Comparison of ENCODE assay signal across 18 mouse cellular contexts in genomic region chr13:89583747-89584738, GRCm38 (mm10). TPM values are rescaled to one million over a fixed set of nuclear protein-coding genes. Genes with fewer than 3 reads are reported as not detected.
DNase-seq lines count a peak whose midpoint lies in the region; ATAC-seq and TF ChIP-seq lines count a peak whose summit lies in the region.
"Had no signal": no experiment of that assay in that cellular context is flagged by ENCODE, and none has a peak within 500 bp of the region (broad histone marks: within the 10 kb centered on the region; RNA-seq: fewer than 3 reads in every experiment).

No protein-coding gene starts in this region.

- H3K4me3 ChIP-seq in kidney, postnatal 0 days (replicated peaks; ENCODE audit: low read depth, low read length) = no peak overlapping the region
- H3K4me3 ChIP-seq in midbrain, embryonic 15.5 days = no peak overlapping the region
- no peak overlapping the region for H3K4me3 ChIP-seq in midbrain, embryonic 11.5 days (ENCODE audit: low read depth, low read length)
- H3K4me3 ChIP-seq in intestine, embryonic 15.5 days (replicated peaks) = 0 out of 2 replicates have a peak overlapping the region, but pooled peaks have one; percentile 1
- 0 out of 2 replicates have a peak overlapping the region, but pooled peaks have one; percentile 4 for H3K4me3 ChIP-seq in stomach, embryonic 14.5 days (ENCODE audit: low read depth, low read length)
- H3K4me3 ChIP-seq: hindbrain, embryonic 13.5 days; neural tube, embryonic 12.5 days had no signal

- intact Hi-C loops in left cerebral cortex, postnatal 14 days (cut with DNase I) = no loop called here

- no peak overlapping the region for H3K9ac ChIP-seq in kidney, postnatal 0 days (ENCODE audit: low read depth, low read length)
- no peak overlapping the region for H3K9ac ChIP-seq in midbrain, embryonic 15.5 days
- H3K9ac ChIP-seq in midbrain, embryonic 11.5 days (ENCODE audit: low read length) = no peak overlapping the region
- H3K9ac ChIP-seq in intestine, embryonic 15.5 days = no peak overlapping the region
- H3K9ac ChIP-seq in stomach, embryonic 14.5 days (replicated peaks; ENCODE audit: low read depth, low read length) = no peak overlapping the region
- H3K9ac ChIP-seq: forebrain, postnatal 0 days; hindbrain, embryonic 13.5 days; liver, embryonic 14.5 days; neural tube, embryonic 12.5 days had no signal

- no peak for ATAC-seq in kidney, postnatal 0 days (replicated peaks; ENCODE audit: low FRiP score, low read depth)
- ATAC-seq in midbrain, embryonic 15.5 days (replicated peaks) = peak; percentile 77; the same call in 1 of the 2 replicates
- no peak for ATAC-seq in midbrain, embryonic 11.5 days (ENCODE audit: low FRiP score)
- peak; percentile 60 for ATAC-seq in intestine, embryonic 15.5 days
- ATAC-seq in stomach, embryonic 14.5 days (ENCODE audit: insufficient number of reproducible peaks, insufficient read depth, low FRiP score, low read depth) = peak; percentile 59; the same call in 1 of the 2 replicates
- ATAC-seq: forebrain, postnatal 0 days; Patski had no signal

- H3K4me2 ChIP-seq in kidney, postnatal 0 days (ENCODE audit: low read length) = peak overlapping the region; percentile 11
- no peak overlapping the region for H3K4me2 ChIP-seq in midbrain, embryonic 15.5 days
- no peak overlapping the region for H3K4me2 ChIP-seq in midbrain, embryonic 11.5 days
- H3K4me2 ChIP-seq in intestine, embryonic 15.5 days (replicated peaks) = peak overlapping the region; percentile 38
- H3K4me2 ChIP-seq in stomach, embryonic 14.5 days (replicated peaks; ENCODE audit: low read depth, low read length) = peak overlapping the region; percentile 35
- H3K4me2 ChIP-seq: heart, embryonic 11.5 days; hindbrain, embryonic 13.5 days; neural tube, embryonic 12.5 days had no signal

- H3K36me3 ChIP-seq in kidney, postnatal 0 days (ENCODE audit: insufficient read depth, low read length) = no peaks in the 10 kb centered on the region
- no peaks in the 10 kb centered on the region for H3K36me3 ChIP-seq in midbrain, embryonic 15.5 days (replicated peaks)
- H3K36me3 ChIP-seq in midbrain, embryonic 11.5 days (ENCODE audit: control insufficient read depth, insufficient read depth, low read length) = no peaks in the 10 kb centered on the region
- H3K36me3 ChIP-seq in intestine, embryonic 15.5 days = no peaks in the 10 kb centered on the region
- H3K36me3 ChIP-seq in stomach, embryonic 14.5 days (ENCODE audit: control insufficient read depth, insufficient read depth, low read length) = no peaks in the 10 kb centered on the region
- H3K36me3 ChIP-seq: hindbrain, embryonic 13.5 days; neural tube, embryonic 12.5 days had no signal

- H3K27me3 ChIP-seq in kidney, postnatal 0 days (ENCODE audit: insufficient read depth, low read length) = no peaks in the 10 kb centered on the region
- H3K27me3 ChIP-seq in midbrain, embryonic 15.5 days (replicated peaks) = no peaks in the 10 kb centered on the region
- H3K27me3 ChIP-seq in midbrain, embryonic 11.5 days (ENCODE audit: control insufficient read depth, insufficient read depth, low read length) = no peaks in the 10 kb centered on the region
- no peaks in the 10 kb centered on the region for H3K27me3 ChIP-seq in intestine, embryonic 15.5 days (replicated peaks)
- H3K27me3 ChIP-seq in stomach, embryonic 14.5 days (ENCODE audit: control insufficient read depth, insufficient read depth, low read length) = no peaks in the 10 kb centered on the region
- H3K27me3 ChIP-seq: hindbrain, embryonic 13.5 days; neural tube, embryonic 12.5 days had no signal

- H3K4me1 ChIP-seq in kidney, postnatal 0 days (replicated peaks; ENCODE audit: insufficient read depth, low read length) = no peaks in the 10 kb centered on the region
- H3K4me1 ChIP-seq in midbrain, embryonic 15.5 days = 0 out of 2 replicates have a peak, but pooled peaks cover 3% of the 10 kb centered on the region
- H3K4me1 ChIP-seq in midbrain, embryonic 11.5 days (ENCODE audit: control insufficient read depth, insufficient read depth, low read length) = no peaks in the 10 kb centered on the region
- peaks cover 12% of the 10 kb centered on the region; the same call in 1 of the 2 replicates for H3K4me1 ChIP-seq in intestine, embryonic 15.5 days (replicated peaks)
- peaks cover 14% of the 10 kb centered on the region for H3K4me1 ChIP-seq in stomach, embryonic 14.5 days (ENCODE audit: control insufficient read depth, insufficient read depth, low read length)
- H3K4me1 ChIP-seq: hindbrain, embryonic 13.5 days; neural tube, embryonic 12.5 days had no signal

- TF ChIP-seq CTCF in kidney, postnatal 0 days (IDR thresholded peaks at IDR 0.05; ENCODE audit: low read depth) = no peak

- no peak overlapping the region for H3K27ac ChIP-seq in kidney, postnatal 0 days
- no peak overlapping the region for H3K27ac ChIP-seq in midbrain, embryonic 15.5 days
- H3K27ac ChIP-seq in midbrain, embryonic 11.5 days (ENCODE audit: low read depth, low read length) = no peak overlapping the region
- 0 out of 2 replicates have a peak overlapping the region, but pooled peaks have one; percentile 22 for H3K27ac ChIP-seq in intestine, embryonic 15.5 days
- peak overlapping the region; percentile 62 for H3K27ac ChIP-seq in stomach, embryonic 14.5 days (ENCODE audit: low read length)
- H3K27ac ChIP-seq: hindbrain, embryonic 13.5 days; liver, embryonic 14.5 days; neural tube, embryonic 12.5 days had no signal

- peak; percentile 21 for DNase-seq in kidney, postnatal 0 days (ENCODE audit: low spot score)
- DNase-seq in kidney, postnatal 10 days = no peak
- DNase-seq in midbrain, embryonic 11.5 days (ENCODE audit: low spot score, missing footprints) = no peak
- no peak for DNase-seq in left cerebral cortex, postnatal 14 days (ENCODE audit: low spot score in 2 of 2)
- DNase-seq in layer of hippocampus, postnatal 36 days = no peak
- DNase-seq: cerebellum, adult 2 months; forebrain, postnatal 0 days; gastrocnemius, postnatal 36 days; midbrain, embryonic 14.5 days had no signal

- no peaks in the 10 kb centered on the region for H3K9me3 ChIP-seq in kidney, postnatal 0 days (replicated peaks; ENCODE audit: low read length)
- H3K9me3 ChIP-seq in midbrain, embryonic 15.5 days = no peaks in the 10 kb centered on the region
- H3K9me3 ChIP-seq in midbrain, embryonic 11.5 days (ENCODE audit: control insufficient read depth, low read length) = no peaks in the 10 kb centered on the region
- no peaks in the 10 kb centered on the region for H3K9me3 ChIP-seq in intestine, embryonic 15.5 days
- H3K9me3 ChIP-seq in stomach, embryonic 14.5 days (ENCODE audit: control insufficient read depth, low read depth, low read length) = no peaks in the 10 kb centered on the region
- H3K9me3 ChIP-seq: hindbrain, embryonic 13.5 days; neural tube, embryonic 12.5 days had no signal

- 41% methylated on average over 10 of the region's 10 CpGs for WGBS in kidney, postnatal 0 days
- WGBS in midbrain, embryonic 15.5 days = 61% methylated on average over 10 of the region's 10 CpGs
- 75% methylated on average over 10 of the region's 10 CpGs for WGBS in midbrain, embryonic 11.5 days
- WGBS in intestine, embryonic 15.5 days = 30% methylated on average over 10 of the region's 10 CpGs
- WGBS in stomach, embryonic 14.5 days = 22% methylated on average over 10 of the region's 10 CpGs

RNA-seq across cellular contexts. Expression of gene Hapln1, which starts 44.4 kb away (rescaled TPM):
- 2.8 and 3.7 TPM in 2 replicates for polyA plus RNA-seq in kidney, postnatal 0 days (2015; fragmentation: Nextera tagmentation; extraction: Ambion mirVana)
- 0.56 and 0.62 TPM in 2 replicates for polyA plus RNA-seq in midbrain, embryonic 15.5 days (2015; fragmentation: Nextera tagmentation; extraction: Ambion mirVana)
- 17.9 and 19.4 TPM in 2 replicates for polyA plus RNA-seq in midbrain, embryonic 11.5 days (2014; fragmentation: Nextera tagmentation; extraction: Ambion mirVana)
- polyA plus RNA-seq in intestine, embryonic 15.5 days (2015; fragmentation: Nextera tagmentation; extraction: Ambion mirVana) = 4.1 and 4.8 TPM in 2 replicates
- polyA plus RNA-seq in stomach, embryonic 14.5 days (2014; fragmentation: Nextera tagmentation; extraction: Ambion mirVana) = 6.3 TPM in 2 replicates
- total RNA-seq in left cerebral cortex, postnatal 14 days (2021) = 10 to 100 TPM; 60.4 to 69.4 TPM
- 10 to 100 TPM; 41.6 to 43.2 TPM for total RNA-seq in layer of hippocampus, postnatal 36 days (2021)
- polyA plus RNA-seq: Patski; small intestine, adult 2 months had no signal

Comparison
In these comparisons a context has a peak if more than half of its experiments do, and no peak if none do; other contexts are left out.
1. ATAC-seq: peak in midbrain, embryonic 15.5 days (single experiment), intestine, embryonic 15.5 days (single experiment) and stomach, embryonic 14.5 days (single experiment); none in kidney, postnatal 0 days (single experiment) and midbrain, embryonic 11.5 days (single experiment).
2. H3K27ac ChIP-seq: peak in intestine, embryonic 15.5 days (single experiment) and stomach, embryonic 14.5 days (single experiment); none in kidney, postnatal 0 days (single experiment), midbrain, embryonic 15.5 days (single experiment) and midbrain, embryonic 11.5 days (single experiment).
3. H3K4me2 ChIP-seq: peak in kidney, postnatal 0 days (single experiment), intestine, embryonic 15.5 days (single experiment) and stomach, embryonic 14.5 days (single experiment); none in midbrain, embryonic 15.5 days (single experiment) and midbrain, embryonic 11.5 days (single experiment).
4. H3K4me3 ChIP-seq: peak in intestine, embryonic 15.5 days (single experiment) and stomach, embryonic 14.5 days (single experiment); none in kidney, postnatal 0 days (single experiment), midbrain, embryonic 15.5 days (single experiment) and midbrain, embryonic 11.5 days (single experiment).